Mouse (Mus musculus) lung, adult 18-20 months (tissue): ENCODE measurements around the gene Sun1.

Experiments used
- DNase-seq, 2 experiments: peaks; one replicate each; pipeline ENCODE4 v3.0.0; 2022; ENCODE audit warnings: mixed read lengths in 2 of 2

Gene Sun1

GRCm38 (mm10) chr5:139199995-139200769, at the start of gene Sun1:
Sun1 (plus strand) TSS chr5:139200637.
- DNase-seq, result peak; percentile 99

GRCm38 (mm10) chr5:139160899-139161298, 39.5 kb upstream of the Sun1 start:
- no peak for DNase-seq

GRCm38 (mm10) chr5:139161632-139162031, 38.8 kb upstream of the Sun1 start:
- no peak for DNase-seq

- DNase-seq, result no peak
Measured at GRCm38 (mm10) chr5:139166781-139167361, 33.6 kb upstream of the Sun1 start.

GRCm38 (mm10) chr5:139167548-139167947, 32.9 kb upstream of the Sun1 start:
- no peak for DNase-seq

- DNase-seq, result no peak
Measured at GRCm38 (mm10) chr5:139171929-139172328, 28.5 kb upstream of the Sun1 start.

- no peak for DNase-seq
Measured at GRCm38 (mm10) chr5:139174141-139174540, 26.3 kb upstream of the Sun1 start.

- peak; percentile 58 to 73 for DNase-seq
Measured at GRCm38 (mm10) chr5:139174556-139175547, 25.6 kb upstream of the Sun1 start.

GRCm38 (mm10) chr5:139178895-139179631, 21.4 kb upstream of the Sun1 start:
- DNase-seq, result peak; percentile 65 to 73

- DNase-seq, result no peak
Measured at GRCm38 (mm10) chr5:139183131-139183530, 17.3 kb upstream of the Sun1 start.

- no peak for DNase-seq
Measured at GRCm38 (mm10) chr5:139183601-139184000, 16.8 kb upstream of the Sun1 start.

GRCm38 (mm10) chr5:139184897-139185296, 15.5 kb upstream of the Sun1 start:
- no peak for DNase-seq

GRCm38 (mm10) chr5:139189726-139190125, 10.7 kb upstream of the Sun1 start:
- no peak for DNase-seq

GRCm38 (mm10) chr5:139190958-139191357, 9.5 kb upstream of the Sun1 start:
- no peak for DNase-seq

GRCm38 (mm10) chr5:139198779-139199178, 1.7 kb upstream of the Sun1 start:
- peak in 1 of 2 experiments; percentile 30 for DNase-seq

- DNase-seq, result no peak
Measured at GRCm38 (mm10) chr5:139199636-139199994, 822 bp upstream of the Sun1 start.

- DNase-seq, result no peak
Measured at GRCm38 (mm10) chr5:139200770-139201569, 533 bp downstream of the Sun1 start.

- no peak for DNase-seq
Measured at GRCm38 (mm10) chr5:139202127-139202526, 1.7 kb downstream of the Sun1 start.

GRCm38 (mm10) chr5:139203312-139203711, 2.9 kb downstream of the Sun1 start:
- DNase-seq, result no peak

- peak in 1 of 2 experiments; percentile 17 for DNase-seq
Measured at GRCm38 (mm10) chr5:139206081-139206480, 5.6 kb downstream of the Sun1 start.

- DNase-seq, result peak in 1 of 2 experiments; percentile 20
Measured at GRCm38 (mm10) chr5:139206525-139206924, 6.1 kb downstream of the Sun1 start.

- no peak for DNase-seq
Measured at GRCm38 (mm10) chr5:139208183-139208582, 7.7 kb downstream of the Sun1 start.
